Mouse (Mus musculus): Measurements from ENCODE around the gene S100a13.

DNA sequence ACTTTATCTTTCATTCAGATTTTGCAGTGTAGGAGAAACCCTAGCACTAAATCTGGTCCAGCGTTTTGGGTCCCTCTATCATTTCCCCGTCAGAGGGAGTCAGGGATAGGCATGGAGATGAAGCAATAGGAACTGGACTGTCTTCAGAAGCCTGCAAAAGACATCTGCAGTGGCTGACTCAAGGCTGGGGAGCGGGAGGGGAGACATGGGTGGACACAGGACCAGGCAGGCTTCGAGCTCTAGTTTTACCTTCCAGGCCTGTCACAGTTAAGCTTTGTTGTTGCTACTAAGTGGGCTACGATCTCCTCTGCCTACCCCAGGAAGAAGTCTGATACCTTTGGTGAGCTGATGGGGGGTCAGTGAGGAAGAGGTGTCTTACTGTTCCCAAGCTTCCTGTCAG, 2.0 kb upstream of the S100a13 start:
- TF ChIP-seq CTCF (conservative IDR thresholded peaks at IDR 0.05; ENCODE audit: insufficient read depth, insufficient read length, low read depth, low read length) (no peak), POLR2A (IDR thresholded peaks at IDR 0.05; ENCODE audit: low read depth, low read length) (no peak)

Data from kidney, adult 2 months (tissue).